Mouse (Mus musculus): ENCODE results near the gene Fam217a. TPM values are rescaled to one million over a fixed set of nuclear protein-coding genes. Genes with fewer than 3 reads are reported as not detected.
"Not testable (repeated sequence)": the region's sequence is repeated elsewhere in the genome, so short reads cannot be mapped to it uniquely, and the experiment has no call there.

Fam217a gene
- polyA plus RNA-seq, 1 experiment from 2014 or later = 1.3 TPM

DNA sequence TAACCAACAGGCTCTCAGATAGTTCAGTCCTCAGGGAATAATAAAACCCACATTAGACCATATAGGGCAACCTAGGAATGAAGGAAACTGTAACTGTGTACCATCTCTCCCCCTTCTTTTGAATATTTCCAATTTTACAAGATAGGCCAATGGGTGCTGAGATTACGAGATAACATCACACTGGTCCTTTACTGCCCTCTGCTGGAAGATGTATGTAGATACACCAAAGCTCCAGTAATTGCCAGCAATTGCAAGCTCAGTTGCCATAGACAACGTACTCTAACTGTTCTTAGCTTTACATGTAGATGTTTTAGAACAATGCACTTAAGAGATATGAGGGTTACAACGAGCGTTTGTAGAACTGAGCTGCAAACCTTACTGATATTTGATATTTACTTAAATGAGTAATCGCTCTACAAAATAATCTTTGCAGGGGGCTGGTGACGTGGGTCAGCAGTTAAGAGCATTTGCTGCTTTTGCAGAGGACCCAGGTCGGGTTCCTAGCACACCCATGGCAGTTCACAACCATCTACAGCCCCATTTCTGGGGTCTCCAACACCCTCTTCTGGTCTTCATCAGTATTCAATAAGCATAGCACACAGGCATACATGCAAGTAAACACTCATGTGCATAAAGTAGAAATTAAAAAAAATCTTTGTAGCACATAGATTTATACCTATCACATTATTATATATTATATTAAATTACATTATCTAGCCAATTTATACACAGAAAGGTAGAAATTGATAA is 59.5 kb downstream of the Fam217a start:
- no peak for ATAC-seq (ENCODE audit: insufficient read depth, low FRiP score, low read depth)
- H3K27ac ChIP-seq = no peak overlapping the region
- no peak overlapping the region for H3K4me2 ChIP-seq
- H3K27me3 ChIP-seq (replicated peaks) = no peaks in the 10 kb centered on the region
- 44% methylated on average over 7 of the region's 7 CpGs for WGBS
- H3K9ac ChIP-seq = no peak overlapping the region
- H3K36me3 ChIP-seq = no peaks in the 10 kb centered on the region
- H3K9me3 ChIP-seq = no peaks in the 10 kb centered on the region
- H3K4me1 ChIP-seq = no peaks in the 10 kb centered on the region
- no peak overlapping the region for H3K4me3 ChIP-seq (replicated peaks)

DNA sequence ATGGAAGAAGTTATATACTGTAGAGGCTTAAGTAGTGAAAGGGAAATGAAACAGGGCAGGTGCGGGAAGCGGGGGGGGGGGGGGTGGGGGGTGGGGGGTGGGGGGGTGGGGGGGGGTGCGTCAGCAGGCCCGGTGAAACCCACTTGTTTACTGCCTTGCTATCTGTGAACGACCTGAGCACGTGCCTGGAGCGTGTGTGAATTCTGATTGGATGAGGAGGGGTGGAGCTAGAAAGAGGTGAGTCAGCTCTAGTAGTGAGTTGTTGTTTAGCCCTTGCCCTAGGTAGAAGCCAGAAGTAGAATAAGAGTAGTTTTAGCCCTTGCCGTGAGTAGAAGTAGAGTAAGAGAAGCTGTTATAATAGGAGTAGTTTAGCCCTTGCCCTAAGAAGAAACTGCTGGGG is 62.9 kb downstream of the Fam217a start:
- not testable (repeated sequence) for H3K9me3 ChIP-seq; H3K4me2 ChIP-seq; H3K4me1 ChIP-seq; H3K27ac ChIP-seq; ATAC-seq (ENCODE audit: insufficient read depth, low FRiP score, low read depth); H3K9ac ChIP-seq; H3K4me3 ChIP-seq (replicated peaks); H3K27me3 ChIP-seq (replicated peaks); H3K36me3 ChIP-seq
- WGBS = 38% methylated on average over 6 of the region's 8 CpGs

Other genes with a start within 250 kb of the Fam217a start
- gene Fam50b, start 189.5 kb downstream of the Fam217a start, polyA plus RNA-seq (2015; fragmentation: Nextera tagmentation; extraction: Ambion mirVana) = not detected in 2 replicates
- 69.0 and 72.2 TPM in 2 replicates for gene Prpf4b, start 49.0 kb downstream of the Fam217a start, polyA plus RNA-seq (2015; fragmentation: Nextera tagmentation; extraction: Ambion mirVana)
- gene 4933417A18Rik, start 99 bp upstream of the Fam217a start, polyA plus RNA-seq (2015; fragmentation: Nextera tagmentation; extraction: Ambion mirVana) = not detected in 2 replicates
- gene Eci3, start 39.5 kb upstream of the Fam217a start, polyA plus RNA-seq (2015; fragmentation: Nextera tagmentation; extraction: Ambion mirVana) = 1.2 and 1.7 TPM in 2 replicates
- gene Eci2, start 102.8 kb upstream of the Fam217a start, polyA plus RNA-seq (2015; fragmentation: Nextera tagmentation; extraction: Ambion mirVana) = 123 and 139 TPM in 2 replicates

All from stomach, embryonic 15.5 days (tissue).